Mouse (Mus musculus) stomach, embryonic 16.5 days (tissue): Measurements from ENCODE around the gene Rps6kb1. TPM values are rescaled to one million over a fixed set of nuclear protein-coding genes. Genes with fewer than 3 reads are reported as not detected.

ENCODE experiments used
- ATAC-seq: fragments of 200-750 bp; cut with Nextera tagmentation; 2 replicates; pipeline ENCODE4 v1.8.0; 2017; ENCODE audit warnings: moderate number of reproducible peaks, moderate TSS enrichment; ENCODE audit not compliant: insufficient read depth, low FRiP score
- H3K27ac ChIP-seq: fragments of 300-500 bp; sonication (generic); 2 replicates; pipeline ENCODE4 v1.5.1; 2014; ENCODE audit warnings: low read length
- H3K27me3 ChIP-seq: fragments of 300-500 bp; sonication (generic); 2 replicates; pipeline ENCODE4 v1.6.1; 2014; ENCODE audit warnings: low read length, control low read depth, mixed read lengths; ENCODE audit not compliant: control insufficient read depth, insufficient read depth
- H3K36me3 ChIP-seq: fragments of 300-500 bp; sonication (generic); 2 replicates; pipeline ENCODE4 v1.6.1; 2014; ENCODE audit warnings: low read length; ENCODE audit not compliant: control insufficient read depth, insufficient read depth
- H3K4me1 ChIP-seq: fragments of 300-500 bp; sonication (generic); 2 replicates; pipeline ENCODE4 v1.6.1; 2014; ENCODE audit warnings: low read length, control low read depth, mixed read lengths; ENCODE audit not compliant: control insufficient read depth, insufficient read depth
- H3K4me2 ChIP-seq: fragments of 300-500 bp; sonication (generic); 2 replicates; pipeline ENCODE4 v1.6.1; 2014; ENCODE audit warnings: low read depth, low read length, mixed read lengths
- H3K4me3 ChIP-seq: fragments of 300-500 bp; sonication (generic); replicated peaks from 2 replicates; pipeline ENCODE4 v1.5.1; 2014; ENCODE audit warnings: mild to moderate bottlenecking, low read length
- H3K9ac ChIP-seq: fragments of 300-500 bp; sonication (generic); 2 replicates; pipeline ENCODE4 v1.6.1; 2014; ENCODE audit warnings: low read length
- H3K9me3 ChIP-seq: fragments of 300-500 bp; sonication (generic); replicated peaks from 2 replicates; pipeline ENCODE4 v1.6.1; 2016; ENCODE audit warnings: low read length, control low read depth; ENCODE audit not compliant: control insufficient read depth
- WGBS: fragments of 180-500 bp; shearing (Covaris S2); extraction: QIAGEN DNeasy Blood & Tissue Kit; methylation state at CpG from one replicate; pipeline ENCODE4 v1.1.7; 2014; 5-methylcytosine and 5-hydroxymethylcytosine counted together
- polyA plus RNA-seq: library from polyadenylated mRNA; unstranded; fragments of >200 nt; fragmentation: Nextera tagmentation; extraction: Ambion mirVana; gene quantifications from 2 replicates; pipeline ENCODE4 v1.2.1, GENCODE M21; 2015

Rps6kb1 gene
- polyA plus RNA-seq, 1 experiment from 2014 or later = 60.0 TPM

DNA sequence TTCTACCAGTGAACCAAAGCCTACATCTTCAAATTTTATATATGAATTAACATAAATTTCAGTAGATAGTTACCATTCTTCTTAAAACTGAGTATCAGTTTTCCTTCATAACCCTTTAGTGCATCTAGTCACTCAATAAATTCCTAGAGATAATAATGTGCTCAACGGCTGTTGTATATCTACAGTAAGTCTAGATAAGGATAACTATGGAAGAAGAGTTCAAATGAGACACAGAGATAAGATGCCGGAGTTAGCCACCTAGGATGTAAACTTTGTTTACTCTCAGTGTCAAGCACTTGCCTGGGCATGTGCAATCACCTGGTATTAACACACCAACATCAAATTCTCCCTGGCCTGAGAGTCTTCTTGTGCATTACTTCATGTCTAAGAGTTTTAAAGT lies 37.3 kb downstream of the Rps6kb1 start:
- H3K4me3 ChIP-seq = no peak overlapping the region
- no peaks in the 10 kb centered on the region for H3K4me1 ChIP-seq
- no peak overlapping the region for H3K9ac ChIP-seq
- H3K27ac ChIP-seq = no peak overlapping the region
- H3K9me3 ChIP-seq = no peaks in the 10 kb centered on the region
- no peak for ATAC-seq
- no peaks in the 10 kb centered on the region for H3K27me3 ChIP-seq
- no peak overlapping the region for H3K4me2 ChIP-seq
- WGBS = 63% methylated on average over 2 of the region's 2 CpGs
- H3K36me3 ChIP-seq = peaks cover 25% of the 10 kb centered on the region; the same call in 1 of the 2 replicates

GRCm38 (mm10) chr11:86503121-86503520 lies 41.5 kb downstream of the Rps6kb1 start:
- H3K4me2 ChIP-seq = no peak overlapping the region
- H3K4me1 ChIP-seq = no peaks in the 10 kb centered on the region
- H3K4me3 ChIP-seq = no peak overlapping the region
- H3K36me3 ChIP-seq = peaks cover 10% of the 10 kb centered on the region; the same call in 1 of the 2 replicates
- WGBS = 87% methylated on average over 2 of the region's 2 CpGs
- no peaks in the 10 kb centered on the region for H3K27me3 ChIP-seq
- no peak overlapping the region for H3K9ac ChIP-seq
- H3K27ac ChIP-seq = no peak overlapping the region
- ATAC-seq = no peak
- H3K9me3 ChIP-seq = no peaks in the 10 kb centered on the region

DNA sequence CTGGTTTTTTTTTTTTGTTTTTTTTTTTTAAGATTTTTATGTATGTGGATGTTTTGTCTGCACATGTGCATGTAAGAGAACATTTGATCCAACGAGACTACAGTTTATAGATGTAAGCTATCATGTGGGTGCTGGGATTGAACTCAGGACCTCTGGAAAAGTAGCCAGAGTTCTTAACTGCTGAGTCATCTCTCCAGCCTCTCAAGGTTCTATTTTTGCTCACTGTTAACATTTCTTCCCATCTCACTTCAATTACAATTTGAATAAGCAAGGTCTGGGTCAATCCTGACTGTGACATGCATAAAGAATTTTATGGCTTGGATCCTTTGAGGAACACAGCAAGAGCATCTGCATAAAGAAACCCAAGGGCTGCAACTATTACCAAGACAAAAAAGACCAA lies 43.8 kb downstream of the Rps6kb1 start:
- Histone ChIP-seq H3K36me3 (peaks cover 4% of the 10 kb centered on the region; the same call in 1 of the 2 replicates), H3K9me3 (no peaks in the 10 kb centered on the region), H3K4me1 (no peaks in the 10 kb centered on the region), H3K27me3 (no peaks in the 10 kb centered on the region), H3K4me2 (no peak overlapping the region), H3K9ac (no peak overlapping the region), H3K4me3 (no peak overlapping the region), H3K27ac (no peak overlapping the region)
- WGBS = 75% methylated on average over 1 of the region's 1 CpGs
- ATAC-seq = no peak

DNA sequence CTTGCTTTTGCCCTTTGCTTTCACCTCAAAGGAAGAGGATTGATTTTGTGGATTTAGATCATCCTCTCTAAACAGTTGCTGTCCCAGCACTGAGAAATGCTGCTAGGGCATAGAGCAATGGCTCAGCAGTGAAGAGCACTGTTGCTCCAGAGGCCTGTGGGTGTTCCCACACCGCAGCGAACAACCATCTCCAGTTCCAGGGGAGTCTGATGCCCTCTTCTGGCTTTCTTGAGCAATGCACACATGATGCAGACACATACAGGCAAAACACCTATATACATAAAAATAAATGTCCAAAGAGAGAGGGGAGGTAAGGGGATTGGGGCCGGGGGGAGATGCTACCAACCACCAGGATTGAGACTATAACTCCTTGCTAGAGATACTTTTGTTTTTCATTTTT lies 46.7 kb downstream of the Rps6kb1 start:
- Histone ChIP-seq H3K9me3 (no peaks in the 10 kb centered on the region), H3K4me3 (no peak overlapping the region), H3K4me2 (no peak overlapping the region), H3K27ac (no peak overlapping the region), H3K4me1 (no peaks in the 10 kb centered on the region), H3K36me3 (peaks cover 4% of the 10 kb centered on the region; the same call in 1 of the 2 replicates), H3K9ac (no peak overlapping the region), H3K27me3 (no peaks in the 10 kb centered on the region)
- 77% methylated on average over 3 of the region's 3 CpGs for WGBS
- ATAC-seq = no peak

DNA sequence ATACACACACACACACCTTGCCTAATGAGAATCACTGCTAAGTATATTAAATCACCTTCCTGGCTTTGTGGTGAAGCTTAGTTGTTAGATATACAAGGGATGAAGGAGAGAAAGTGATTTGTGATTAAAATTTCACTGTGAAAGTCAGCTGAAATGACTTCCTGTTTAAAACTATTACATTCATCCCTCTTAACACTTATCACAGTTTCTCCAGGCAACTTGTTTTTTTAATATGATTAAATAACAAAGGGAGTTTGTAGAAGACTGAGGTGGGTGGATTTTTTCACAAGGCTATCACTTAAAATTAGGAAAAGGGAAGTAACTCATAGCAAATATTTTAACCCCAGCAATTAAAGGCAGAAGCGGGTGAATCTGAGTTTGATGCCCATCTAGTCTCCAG lies 47.2 kb downstream of the Rps6kb1 start:
- no peak overlapping the region for H3K4me3 ChIP-seq
- WGBS = 87% methylated on average over 1 of the region's 1 CpGs
- H3K27ac ChIP-seq = no peak overlapping the region
- H3K9me3 ChIP-seq = no peaks in the 10 kb centered on the region
- H3K27me3 ChIP-seq = no peaks in the 10 kb centered on the region
- H3K36me3 ChIP-seq = peaks cover 4% of the 10 kb centered on the region; the same call in 1 of the 2 replicates
- no peaks in the 10 kb centered on the region for H3K4me1 ChIP-seq
- no peak for ATAC-seq
- no peak overlapping the region for H3K4me2 ChIP-seq
- H3K9ac ChIP-seq = no peak overlapping the region

- H3K9ac ChIP-seq = no peak overlapping the region
- H3K9me3 ChIP-seq = no peaks in the 10 kb centered on the region
- no peak overlapping the region for H3K4me3 ChIP-seq
- WGBS = 98% methylated on average over 1 of the region's 1 CpGs
- H3K27me3 ChIP-seq = no peaks in the 10 kb centered on the region
- H3K4me1 ChIP-seq = peaks cover 5% of the 10 kb centered on the region
- ATAC-seq = no peak
- peaks cover 11% of the 10 kb centered on the region; the same call in 1 of the 2 replicates for H3K36me3 ChIP-seq
- no peak overlapping the region for H3K27ac ChIP-seq
- no peak overlapping the region for H3K4me2 ChIP-seq
Observed at GRCm38 (mm10) chr11:86490782-86491181, 53.8 kb downstream of the Rps6kb1 start.

GRCm38 (mm10) chr11:86484910-86485510 lies 59.6 kb downstream of the Rps6kb1 start:
- H3K4me1 ChIP-seq = peaks cover 9% of the 10 kb centered on the region
- H3K9me3 ChIP-seq = no peaks in the 10 kb centered on the region
- ATAC-seq = peak; percentile 42
- peak overlapping the region; percentile 82 for H3K4me3 ChIP-seq
- H3K36me3 ChIP-seq = no peaks in the 10 kb centered on the region
- H3K27ac ChIP-seq = peak overlapping the region; percentile 90
- under 1% methylated on average over 25 of the region's 25 CpGs for WGBS
- H3K4me2 ChIP-seq = peak overlapping the region; percentile 70
- H3K27me3 ChIP-seq = no peaks in the 10 kb centered on the region
- peak overlapping the region; percentile 92 for H3K9ac ChIP-seq

GRCm38 (mm10) chr11:86484101-86484868 lies 60.3 kb downstream of the Rps6kb1 start, which contains the start of gene Rnft1:
Gene Rnft1 (plus strand): TSS chr11:86484657.
- Histone ChIP-seq H3K4me1 (peaks cover 9% of the 10 kb centered on the region), H3K36me3 (no peaks in the 10 kb centered on the region), H3K27ac (peak within 1 kb of the TSS; percentile 90), H3K27me3 (no peaks in the 10 kb centered on the region), H3K9ac (peak within 1 kb of the TSS; percentile 92), H3K9me3 (no peaks in the 10 kb centered on the region), H3K4me3 (peak within 1 kb of the TSS; percentile 82), H3K4me2 (peak within 1 kb of the TSS; percentile 70)
- peak; percentile 99 for ATAC-seq
- WGBS = under 1% methylated on average over 68 of the region's 68 CpGs

DNA sequence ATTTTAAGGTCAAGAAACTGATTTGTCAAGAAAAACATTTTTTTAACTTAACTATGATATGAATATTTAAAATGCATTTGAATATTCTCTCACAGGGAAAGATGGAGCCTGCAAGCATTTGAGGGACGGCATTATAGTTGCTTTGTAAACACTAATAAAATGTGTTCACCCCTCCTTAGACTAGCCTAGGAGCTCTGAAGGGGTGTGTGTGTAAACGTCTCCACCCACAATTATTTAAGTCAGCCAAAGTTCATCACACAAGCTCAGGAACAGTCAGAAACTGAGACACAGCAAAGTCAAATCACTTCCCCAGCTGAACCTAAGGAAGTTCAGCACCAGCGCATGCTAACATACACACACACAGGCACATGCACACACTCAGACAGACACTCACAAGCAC lies 71.0 kb downstream of the Rps6kb1 start:
- no peaks in the 10 kb centered on the region for H3K9me3 ChIP-seq
- no peaks in the 10 kb centered on the region for H3K27me3 ChIP-seq
- no peak overlapping the region for H3K9ac ChIP-seq
- H3K36me3 ChIP-seq = no peaks in the 10 kb centered on the region
- no peak overlapping the region for H3K27ac ChIP-seq
- peaks cover 8% of the 10 kb centered on the region for H3K4me1 ChIP-seq
- ATAC-seq = peak; percentile 68; the same call in 1 of the 2 replicates
- H3K4me2 ChIP-seq = peak overlapping the region; percentile 54
- 22% methylated on average over 3 of the region's 3 CpGs for WGBS
- H3K4me3 ChIP-seq = peak overlapping the region; percentile 35; the same call in 1 of the 2 replicates
